Mouse (Mus musculus): ENCODE results near the gene Gls. TPM values are rescaled to one million over a fixed set of nuclear protein-coding genes. Genes with fewer than 3 reads are reported as not detected.

The Gls gene
- polyA plus RNA-seq, 1 experiment, result 20.0 TPM

GRCm38 (mm10) chr1:52252447-52252846 is 19.4 kb upstream of the Gls start:
- 49% methylated on average over 2 of the region's 2 CpGs for WGBS
- Histone ChIP-seq H3K4me1 (ENCODE audit: control insufficient read depth, insufficient read depth, low read length) (no peaks in the 10 kb centered on the region), H3K4me3 (replicated peaks; ENCODE audit: extremely low read depth, low read depth, low read length) (no peak overlapping the region)
- DNase-seq, result no peak
- no peak for TF ChIP-seq POLR2A (IDR thresholded peaks at IDR 0.05; ENCODE audit: borderline replicate concordance, extremely low read depth, low read depth, low read length)
- TF ChIP-seq CTCF (IDR thresholded peaks at IDR 0.05; ENCODE audit: insufficient read depth, low read length), result no peak

GRCm38 (mm10) chr1:52251038-52251735 is 18.2 kb upstream of the Gls start:
- 52% methylated on average over 7 of the region's 7 CpGs for WGBS

GRCm38 (mm10) chr1:52248899-52249556 is 16.0 kb upstream of the Gls start:
- H3K4me3 ChIP-seq (replicated peaks; ENCODE audit: extremely low read depth, low read depth, low read length), result no peak overlapping the region
- 83% methylated on average over 3 of the region's 3 CpGs for WGBS
- DNase-seq, result no peak
- TF ChIP-seq CTCF (IDR thresholded peaks at IDR 0.05; ENCODE audit: insufficient read depth, low read length) (no peak), POLR2A (IDR thresholded peaks at IDR 0.05; ENCODE audit: borderline replicate concordance, extremely low read depth, low read depth, low read length) (no peak)
- H3K4me1 ChIP-seq (ENCODE audit: control insufficient read depth, insufficient read depth, low read length), result no peaks in the 10 kb centered on the region

More at GRCm38 (mm10) chr1:52251038-52251735, 18.2 kb upstream of the Gls start:
- Histone ChIP-seq H3K4me1 (ENCODE audit: control insufficient read depth, insufficient read depth, low read length) (no peaks in the 10 kb centered on the region), H3K4me3 (replicated peaks; ENCODE audit: extremely low read depth, low read depth, low read length) (no peak overlapping the region)
- DNase-seq, result no peak
- TF ChIP-seq CTCF (IDR thresholded peaks at IDR 0.05; ENCODE audit: insufficient read depth, low read length), result no peak
- TF ChIP-seq POLR2A (IDR thresholded peaks at IDR 0.05; ENCODE audit: borderline replicate concordance, extremely low read depth, low read depth, low read length), result no peak

- TF ChIP-seq CTCF (IDR thresholded peaks at IDR 0.05; ENCODE audit: insufficient read depth, low read length) (no peak), POLR2A (IDR thresholded peaks at IDR 0.05; ENCODE audit: borderline replicate concordance, extremely low read depth, low read depth, low read length) (no peak)
- DNase-seq, result no peak
- Histone ChIP-seq H3K4me3 (replicated peaks; ENCODE audit: extremely low read depth, low read depth, low read length) (no peak overlapping the region), H3K4me1 (ENCODE audit: control insufficient read depth, insufficient read depth, low read length) (no peaks in the 10 kb centered on the region)
- WGBS, result 71% methylated on average over 3 of the region's 3 CpGs
These were observed 9.2 kb upstream of the Gls start for GRCm38 (mm10) chr1:52242270-52242669.

- no peak for DNase-seq
- TF ChIP-seq CTCF (IDR thresholded peaks at IDR 0.05; ENCODE audit: insufficient read depth, low read length), result no peak
- no peak for TF ChIP-seq POLR2A (IDR thresholded peaks at IDR 0.05; ENCODE audit: borderline replicate concordance, extremely low read depth, low read depth, low read length)
- H3K4me3 ChIP-seq (replicated peaks; ENCODE audit: extremely low read depth, low read depth, low read length), result peak overlapping the region; percentile 67
- peaks cover 3% of the 10 kb centered on the region for H3K4me1 ChIP-seq (ENCODE audit: control insufficient read depth, insufficient read depth, low read length)
- under 1% methylated on average over 57 of the region's 57 CpGs for WGBS
These were observed 279 bp downstream of the Gls start for GRCm38 (mm10) chr1:52232766-52233140.

GRCm38 (mm10) chr1:52231939-52232765 is 880 bp downstream of the Gls start:
- under 1% methylated on average over 68 of the region's 69 CpGs for WGBS
- Histone ChIP-seq H3K4me1 (ENCODE audit: control insufficient read depth, insufficient read depth, low read length) (peaks cover 3% of the 10 kb centered on the region), H3K4me3 (replicated peaks; ENCODE audit: extremely low read depth, low read depth, low read length) (peak overlapping the region; percentile 67)
- peak; percentile 69 for DNase-seq
- TF ChIP-seq POLR2A (IDR thresholded peaks at IDR 0.05; ENCODE audit: borderline replicate concordance, extremely low read depth, low read depth, low read length) (0 out of 2 replicates have a peak, but pooled peaks have one; percentile 10), CTCF (IDR thresholded peaks at IDR 0.05; ENCODE audit: insufficient read depth, low read length) (no peak)

GRCm38 (mm10) chr1:52230404-52230803 is 2.6 kb downstream of the Gls start:
- no peak for DNase-seq
- H3K4me1 ChIP-seq (ENCODE audit: control insufficient read depth, insufficient read depth, low read length), result peaks cover 3% of the 10 kb centered on the region
- no peak overlapping the region for H3K4me3 ChIP-seq (replicated peaks; ENCODE audit: extremely low read depth, low read depth, low read length)
- WGBS, result 50% methylated on average over 1 of the region's 1 CpGs
- TF ChIP-seq POLR2A (IDR thresholded peaks at IDR 0.05; ENCODE audit: borderline replicate concordance, extremely low read depth, low read depth, low read length), result no peak
- TF ChIP-seq CTCF (IDR thresholded peaks at IDR 0.05; ENCODE audit: insufficient read depth, low read length), result no peak

GRCm38 (mm10) chr1:52228178-52228577 is 4.9 kb downstream of the Gls start:
- WGBS, result 60% methylated on average over 6 of the region's 6 CpGs

GRCm38 (mm10) chr1:52226416-52226815 is 6.6 kb downstream of the Gls start:
- peaks cover 5% of the 10 kb centered on the region for H3K4me1 ChIP-seq (ENCODE audit: control insufficient read depth, insufficient read depth, low read length)
- DNase-seq, result no peak
- TF ChIP-seq POLR2A (IDR thresholded peaks at IDR 0.05; ENCODE audit: borderline replicate concordance, extremely low read depth, low read depth, low read length), result no peak
- TF ChIP-seq CTCF (IDR thresholded peaks at IDR 0.05; ENCODE audit: insufficient read depth, low read length), result no peak
- H3K4me3 ChIP-seq (replicated peaks; ENCODE audit: extremely low read depth, low read depth, low read length), result no peak overlapping the region

More at GRCm38 (mm10) chr1:52228178-52228577, 4.9 kb downstream of the Gls start:
- TF ChIP-seq CTCF (IDR thresholded peaks at IDR 0.05; ENCODE audit: insufficient read depth, low read length) (no peak), POLR2A (IDR thresholded peaks at IDR 0.05; ENCODE audit: borderline replicate concordance, extremely low read depth, low read depth, low read length) (no peak)
- Histone ChIP-seq H3K4me3 (replicated peaks; ENCODE audit: extremely low read depth, low read depth, low read length) (no peak overlapping the region), H3K4me1 (ENCODE audit: control insufficient read depth, insufficient read depth, low read length) (peaks cover 3% of the 10 kb centered on the region)
- DNase-seq, result no peak
